Mouse (Mus musculus) embryonic fibroblast, embryonic 13.5 days (primary cell): Measurements from ENCODE around the gene Olfr145. TPM values are rescaled to one million over a fixed set of nuclear protein-coding genes. Genes with fewer than 3 reads are reported as not detected.

Experiments
- H3K27ac ChIP-seq: 2 replicates; pipeline ENCODE4 v1.5.1; 2012; ENCODE audit warnings: low read length, control low read depth, inconsistent platforms; ENCODE audit not compliant: insufficient read depth
- H3K4me1 ChIP-seq: 2 replicates; pipeline ENCODE4 v1.6.1; 2011; ENCODE audit warnings: low read length; ENCODE audit not compliant: control insufficient read depth, insufficient read depth
- H3K4me3 ChIP-seq: 2 replicates; pipeline ENCODE4 v1.5.1; 2011; ENCODE audit warnings: mild to moderate bottlenecking, control low read depth, low read length; ENCODE audit not compliant: insufficient read depth
- CTCF ChIP-seq: IDR thresholded peaks from 2 replicates; pipeline ENCODE4 v1.5.1; 2011; ENCODE audit warnings: mild to moderate bottlenecking, control low read depth, low read length, moderate library complexity, borderline replicate concordance; ENCODE audit not compliant: insufficient read depth
- POLR2A ChIP-seq: IDR thresholded peaks from 2 replicates; pipeline ENCODE4 v1.6.1; 2011; ENCODE audit warnings: low read depth, mild to moderate bottlenecking, control low read depth, low read length, moderate library complexity
- polyA plus RNA-seq: library from polyadenylated mRNA; stranded (reverse); fragments of >200 nt; gene quantifications from 2 replicates; pipeline ENCODE4 v1.2.4, GENCODE M21; 2011; ENCODE audit warnings: low read depth; ENCODE audit not compliant: missing spikeins, insufficient read length

The Olfr145 gene
- polyA plus RNA-seq, 1 experiment: not detected

GRCm38 (mm10) chr9:37924194-37924593 is 27.7 kb downstream of the Olfr145 start:
- no peaks in the 10 kb centered on the region for H3K4me1 ChIP-seq
- TF ChIP-seq POLR2A (no peak), CTCF (no peak)
- H3K4me3 ChIP-seq: no peak overlapping the region
- no peak overlapping the region for H3K27ac ChIP-seq

- H3K4me1 ChIP-seq: no peaks in the 10 kb centered on the region
- no peak overlapping the region for H3K27ac ChIP-seq
- TF ChIP-seq POLR2A (no peak), CTCF (no peak)
- H3K4me3 ChIP-seq: no peak overlapping the region
Measured at GRCm38 (mm10) chr9:37925445-37925844, 28.9 kb downstream of the Olfr145 start.

DNA sequence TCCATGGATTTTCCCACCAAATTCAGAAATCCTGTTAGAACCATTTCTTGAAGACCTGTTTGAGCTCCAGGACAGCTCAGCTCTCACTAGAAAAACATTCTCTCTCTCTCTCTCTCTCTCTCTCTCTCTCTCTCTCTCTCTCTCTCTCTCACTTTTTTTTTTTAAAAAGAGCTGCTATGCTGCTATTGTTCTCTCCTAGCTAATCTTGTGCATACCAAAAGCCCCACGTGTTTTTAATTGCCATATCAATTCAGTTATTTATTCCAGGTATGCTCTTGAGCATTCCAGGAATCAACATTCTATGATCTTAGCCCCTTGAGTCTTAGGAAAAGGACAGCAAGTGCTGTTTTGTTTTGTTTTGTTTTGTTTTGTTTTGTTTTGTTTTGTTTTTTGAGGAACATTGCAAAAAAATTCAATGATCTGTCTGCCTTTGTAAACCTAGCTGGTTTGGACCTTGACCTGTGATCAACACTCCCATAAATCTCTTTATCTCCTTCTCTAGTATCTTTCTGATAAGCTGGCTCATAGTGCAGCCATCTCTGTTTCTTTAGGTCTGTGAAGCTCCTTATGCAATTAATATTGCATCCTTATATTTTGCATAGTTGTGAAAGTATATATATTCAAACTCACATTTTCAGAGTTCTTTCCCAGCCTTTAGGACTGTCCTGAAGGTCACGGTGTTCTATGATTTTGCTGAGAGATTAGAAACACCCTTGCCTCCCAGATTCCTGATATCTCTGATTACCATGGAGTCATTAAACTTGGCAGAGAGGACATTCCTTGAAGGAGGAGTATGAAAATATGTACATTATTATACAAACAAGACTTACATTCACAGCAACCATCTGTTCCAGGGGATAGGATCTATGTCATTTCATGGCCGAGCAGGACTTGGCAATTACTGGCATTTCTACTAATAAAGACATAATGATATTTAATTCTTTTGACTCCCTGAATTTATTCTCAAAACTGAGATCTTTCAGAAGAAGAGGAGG is 29.8 kb downstream of the Olfr145 start:
- no peak for TF ChIP-seq CTCF
- TF ChIP-seq POLR2A: no peak
- H3K27ac ChIP-seq: no peak overlapping the region
- H3K4me1 ChIP-seq: no peaks in the 10 kb centered on the region
- H3K4me3 ChIP-seq: no peak overlapping the region

- no peak for TF ChIP-seq POLR2A
- TF ChIP-seq CTCF: 0 out of 2 replicates have a peak, but pooled peaks have one; percentile 9
- Histone ChIP-seq H3K4me3 (no peak overlapping the region), H3K27ac (no peak overlapping the region), H3K4me1 (no peaks in the 10 kb centered on the region)
Measured at GRCm38 (mm10) chr9:37932519-37932918, 36.0 kb downstream of the Olfr145 start.

GRCm38 (mm10) chr9:37934146-37934545 is 37.6 kb downstream of the Olfr145 start:
- no peak for TF ChIP-seq CTCF
- no peak for TF ChIP-seq POLR2A
- H3K4me3 ChIP-seq: no peak overlapping the region
- H3K27ac ChIP-seq: no peak overlapping the region
- H3K4me1 ChIP-seq: no peaks in the 10 kb centered on the region

DNA sequence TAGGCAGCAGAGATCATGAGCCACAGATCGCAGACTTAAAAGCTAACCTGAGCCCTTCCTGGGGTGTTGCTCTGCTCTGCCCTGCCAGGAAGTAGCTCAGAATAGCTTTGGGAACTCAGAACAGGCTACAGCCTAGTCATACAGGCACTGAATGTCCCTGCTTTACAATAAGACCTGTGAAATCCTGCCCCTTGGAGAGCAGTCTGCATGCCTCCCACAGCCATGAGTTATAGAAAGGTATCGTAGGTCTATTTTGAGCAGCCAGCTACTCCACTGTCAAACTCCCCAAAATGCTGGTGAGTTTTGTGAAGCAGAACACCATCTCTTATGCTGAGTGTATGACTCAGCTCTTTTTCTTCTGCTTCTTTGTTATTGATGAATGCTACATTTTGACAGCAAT is 44.6 kb downstream of the Olfr145 start:
- H3K4me1 ChIP-seq: no peaks in the 10 kb centered on the region

More for the DNA sequence above, 44.6 kb downstream of the Olfr145 start:
- H3K4me3 ChIP-seq: no peak overlapping the region
- no peak overlapping the region for H3K27ac ChIP-seq
- TF ChIP-seq POLR2A (no peak), CTCF (no peak)

Other genes with a start within 250 kb of the Olfr145 start
- 140 and 159 TPM in 2 replicates for gene Tbrg1, start 239.4 kb upstream of the Olfr145 start, polyA plus RNA-seq
- not detected in 2 replicates for gene Panx3, start 227.5 kb upstream of the Olfr145 start, polyA plus RNA-seq
- gene Olfr160, start 180.5 kb upstream of the Olfr145 start, polyA plus RNA-seq: not detected in 2 replicates
- gene Olfr874, start 151.6 kb upstream of the Olfr145 start, polyA plus RNA-seq: not detected in 2 replicates
- not detected in 2 replicates for gene Olfr875, start 124.9 kb upstream of the Olfr145 start, polyA plus RNA-seq
- gene Olfr876, start 93.7 kb upstream of the Olfr145 start, polyA plus RNA-seq: not detected in 2 replicates
- not detected in 2 replicates for gene Olfr877, start 42.5 kb upstream of the Olfr145 start, polyA plus RNA-seq
- not detected in 2 replicates for gene Olfr878, start 21.1 kb downstream of the Olfr145 start, polyA plus RNA-seq
- gene Olfr881, start 95.1 kb downstream of the Olfr145 start, polyA plus RNA-seq: not detected in 2 replicates
- not detected in 2 replicates for gene Olfr883, start 129.1 kb downstream of the Olfr145 start, polyA plus RNA-seq
- not detected in 2 replicates for gene Olfr884, start 149.8 kb downstream of the Olfr145 start, polyA plus RNA-seq
- not detected in 2 replicates for gene Olfr885, start 164.6 kb downstream of the Olfr145 start, polyA plus RNA-seq
- not detected in 2 replicates for gene Olfr887, start 187.3 kb downstream of the Olfr145 start, polyA plus RNA-seq
- not detected in 2 replicates for gene Olfr888, start 211.4 kb downstream of the Olfr145 start, polyA plus RNA-seq
- 0.09 TPM in 1 of 2 replicates, not detected in the other for gene Olfr889, start 218.5 kb downstream of the Olfr145 start, polyA plus RNA-seq
- gene Olfr890, start 245.8 kb downstream of the Olfr145 start, polyA plus RNA-seq: not detected in 2 replicates